Mouse (Mus musculus) heart, embryonic 14.5 days (tissue): ENCODE results near the gene Pde1c. TPM values are rescaled to one million over a fixed set of nuclear protein-coding genes. Genes with fewer than 3 reads are reported as not detected.

Source experiments
- ATAC-seq: fragments of 200-750 bp; cut with Nextera tagmentation; 2 replicates; pipeline ENCODE4 v1.8.0; 2017; ENCODE audit warnings: low read depth, moderate TSS enrichment; ENCODE audit not compliant: insufficient number of reproducible peaks, insufficient read depth, low FRiP score
- H3K27ac ChIP-seq, 2 experiments: fragments of 200-500 bp in 1 of 2; fragments of 300-500 bp in 1 of 2; sonication (generic) in 1 of 2; replicated peaks in 1 of 2; 2 replicates each; pipeline ENCODE4 v1.5.1; 2012 to 2014; ENCODE audit warnings: low read depth in 2 of 2, low read length in 2 of 2, control low read depth in 1 of 2, mild to moderate bottlenecking in 1 of 2, mixed read lengths in 1 of 2; ENCODE audit not compliant: control insufficient read depth in 1 of 2, insufficient read depth in 1 of 2
- H3K27me3 ChIP-seq: fragments of 300-500 bp; sonication (generic); 2 replicates; pipeline ENCODE4 v1.6.1; 2014; ENCODE audit warnings: mild to moderate bottlenecking, low read length, control low read depth; ENCODE audit not compliant: control insufficient read depth, insufficient read depth
- H3K36me3 ChIP-seq: fragments of 300-500 bp; sonication (generic); 2 replicates; pipeline ENCODE4 v1.6.1; 2014; ENCODE audit warnings: mild to moderate bottlenecking, control low read depth, low read length, mixed read lengths; ENCODE audit not compliant: control insufficient read depth, insufficient read depth
- H3K4me1 ChIP-seq, 2 experiments: fragments of 200-500 bp in 1 of 2; fragments of 300-500 bp in 1 of 2; sonication (generic) in 1 of 2; 2 replicates each; pipeline ENCODE4 v1.6.1; 2012 to 2014; ENCODE audit warnings: low read length in 2 of 2, control low read depth in 1 of 2, mixed read lengths in 1 of 2; ENCODE audit not compliant: control insufficient read depth in 2 of 2, insufficient read depth in 2 of 2
- H3K4me2 ChIP-seq: fragments of 300-500 bp; sonication (generic); 2 replicates; pipeline ENCODE4 v1.6.1; 2014; ENCODE audit warnings: mild to moderate bottlenecking, low read length
- H3K4me3 ChIP-seq, 2 experiments: fragments of 200-500 bp in 1 of 2; fragments of 300-500 bp in 1 of 2; sonication (generic) in 1 of 2; 2 replicates each; pipeline ENCODE4 v1.5.1; 2012 to 2014; ENCODE audit warnings: low read length in 2 of 2, mild to moderate bottlenecking in 2 of 2, control low read depth in 1 of 2, low read depth in 1 of 2, moderate library complexity in 1 of 2; ENCODE audit not compliant: control insufficient read depth in 1 of 2, insufficient read depth in 1 of 2
- H3K9ac ChIP-seq: fragments of 300-500 bp; sonication (generic); 2 replicates; pipeline ENCODE4 v1.6.1; 2014; ENCODE audit warnings: mild to moderate bottlenecking, low read length
- H3K9me3 ChIP-seq: fragments of 300-500 bp; sonication (generic); 2 replicates; pipeline ENCODE4 v1.6.1; 2016; ENCODE audit warnings: low read length, control low read depth; ENCODE audit not compliant: control insufficient read depth
- WGBS: fragments of 180-500 bp; shearing (Covaris S2); extraction: QIAGEN DNeasy Blood & Tissue Kit; methylation state at CpG from one replicate; pipeline ENCODE4 v1.1.7; 2014; 5-methylcytosine and 5-hydroxymethylcytosine counted together
- polyA plus RNA-seq: library from polyadenylated mRNA; unstranded; fragments of >200 nt; fragmentation: Nextera tagmentation; extraction: Ambion mirVana; gene quantifications from 2 replicates; pipeline ENCODE4 v1.2.1, GENCODE M21; 2014

Gene Pde1c
- polyA plus RNA-seq, 1 experiment from 2014 or later, result 11.1 TPM

DNA sequence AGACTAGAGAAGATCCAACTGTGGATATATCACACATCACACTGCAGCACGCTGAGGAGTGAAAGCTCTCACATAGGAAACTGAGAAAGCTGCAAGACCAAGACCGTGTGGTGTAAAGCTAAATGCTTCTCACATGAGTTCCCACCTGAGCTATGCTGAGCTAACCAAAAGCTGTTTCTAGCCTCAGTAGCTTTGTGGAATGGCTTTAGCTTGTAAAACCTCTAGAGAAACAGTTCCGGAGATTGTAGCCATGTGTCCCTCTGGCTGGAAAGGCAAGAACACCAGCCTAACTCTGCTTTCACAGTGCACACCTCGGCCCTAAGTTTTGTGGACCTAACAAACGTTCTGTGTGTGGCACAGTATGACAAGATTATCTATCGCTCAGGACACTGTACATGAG is 208.8 kb downstream of the Pde1c start:
- Histone ChIP-seq H3K4me2 (peak overlapping the region; percentile 97), H3K4me3 (peak overlapping the region in 1 of 2 experiments; percentile 14; a peak in 2 of 4 replicates), H3K9ac (peak overlapping the region; percentile 41; the same call in 1 of the 2 replicates), H3K9me3 (no peaks in the 10 kb centered on the region), H3K27me3 (0 out of 2 replicates have a peak, but pooled peaks cover 4% of the 10 kb centered on the region), H3K4me1 (peaks cover 7 to 18% of the 10 kb centered on the region in 2 experiments), H3K27ac (no peak overlapping the region), H3K36me3 (no peaks in the 10 kb centered on the region)
- no peak for ATAC-seq
- WGBS, result 33% methylated on average over 6 of the region's 6 CpGs

- 33% methylated on average over 3 of the region's 3 CpGs for WGBS
- 0 out of 2 replicates have a peak, but pooled peaks cover 4% of the 10 kb centered on the region for H3K27me3 ChIP-seq
- no peaks in the 10 kb centered on the region for H3K36me3 ChIP-seq
- H3K4me3 ChIP-seq, result no peak overlapping the region
- H3K4me1 ChIP-seq, result peaks cover 7 to 21% of the 10 kb centered on the region in 2 experiments
- no peak for ATAC-seq
- H3K4me2 ChIP-seq, result no peak overlapping the region
- no peaks in the 10 kb centered on the region for H3K9me3 ChIP-seq
- H3K27ac ChIP-seq, result no peak overlapping the region
- no peak overlapping the region for H3K9ac ChIP-seq
Measured at GRCm38 (mm10) chr6:56359126-56359525, 209.8 kb downstream of the Pde1c start.

GRCm38 (mm10) chr6:56347207-56347606 is 221.7 kb downstream of the Pde1c start:
- Histone ChIP-seq H3K4me1 (peaks cover 2 to 6% of the 10 kb centered on the region in 2 experiments; a peak in 2 of 4 replicates), H3K27me3 (no peaks in the 10 kb centered on the region), H3K4me3 (no peak overlapping the region), H3K27ac (no peak overlapping the region), H3K9me3 (no peaks in the 10 kb centered on the region), H3K9ac (no peak overlapping the region), H3K36me3 (no peaks in the 10 kb centered on the region), H3K4me2 (no peak overlapping the region)
- 65% methylated on average over 3 of the region's 3 CpGs for WGBS
- ATAC-seq, result no peak

GRCm38 (mm10) chr6:56345082-56345481 is 223.8 kb downstream of the Pde1c start:
- Histone ChIP-seq H3K4me2 (no peak overlapping the region), H3K4me1 (peaks cover 2 to 6% of the 10 kb centered on the region in 2 experiments; a peak in 2 of 4 replicates), H3K36me3 (no peaks in the 10 kb centered on the region), H3K4me3 (no peak overlapping the region), H3K9me3 (no peaks in the 10 kb centered on the region), H3K27ac (no peak overlapping the region), H3K27me3 (no peaks in the 10 kb centered on the region), H3K9ac (no peak overlapping the region)
- no peak for ATAC-seq
- 47% methylated on average over 4 of the region's 4 CpGs for WGBS

- Histone ChIP-seq H3K9ac (no peak overlapping the region), H3K36me3 (no peaks in the 10 kb centered on the region), H3K4me1 (peaks cover 2 to 6% of the 10 kb centered on the region in 2 experiments; a peak in 1 of 4 replicates), H3K27ac (no peak overlapping the region), H3K4me2 (no peak overlapping the region), H3K9me3 (no peaks in the 10 kb centered on the region), H3K27me3 (no peaks in the 10 kb centered on the region), H3K4me3 (no peak overlapping the region)
- WGBS, result 81% methylated on average over 1 of the region's 1 CpGs
- no peak for ATAC-seq
Measured at GRCm38 (mm10) chr6:56342005-56342404, 226.9 kb downstream of the Pde1c start.

DNA sequence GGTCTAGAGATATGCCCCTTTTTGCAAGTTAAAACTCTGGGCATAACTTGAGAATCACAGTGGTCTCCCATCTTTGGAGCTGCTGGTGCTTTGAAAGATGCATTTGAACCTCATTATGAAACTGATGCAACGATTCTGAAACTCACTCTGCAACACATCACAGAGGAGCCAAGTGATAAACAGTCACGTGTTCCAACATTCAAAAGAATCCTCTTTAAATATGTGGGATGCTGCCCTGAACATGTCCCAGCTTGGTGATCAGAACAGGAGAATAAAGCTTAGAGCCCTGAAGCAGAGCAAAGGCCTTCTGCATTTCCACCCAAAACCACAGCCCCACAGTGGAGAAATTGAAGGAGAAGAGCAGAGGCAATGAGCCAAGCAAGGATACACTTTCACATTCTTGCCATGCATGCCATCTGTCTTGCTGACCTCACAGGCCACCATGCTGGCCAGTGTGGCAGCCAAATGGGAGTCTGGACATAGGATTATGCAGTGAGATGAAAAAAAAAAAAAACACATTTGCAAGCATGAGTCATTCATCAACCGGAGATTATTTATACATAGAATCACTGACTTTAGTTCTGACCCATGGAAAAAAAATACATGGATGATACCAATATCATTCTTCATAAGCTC is 233.0 kb downstream of the Pde1c start:
- no peaks in the 10 kb centered on the region for H3K9me3 ChIP-seq
- WGBS, result 82% methylated on average over 3 of the region's 3 CpGs
- H3K4me3 ChIP-seq, result no peak overlapping the region
- H3K4me1 ChIP-seq, result no peaks in the 10 kb centered on the region
- H3K4me2 ChIP-seq, result no peak overlapping the region
- no peak overlapping the region for H3K9ac ChIP-seq
- no peaks in the 10 kb centered on the region for H3K36me3 ChIP-seq
- no peak for ATAC-seq
- no peaks in the 10 kb centered on the region for H3K27me3 ChIP-seq
- no peak overlapping the region for H3K27ac ChIP-seq

DNA sequence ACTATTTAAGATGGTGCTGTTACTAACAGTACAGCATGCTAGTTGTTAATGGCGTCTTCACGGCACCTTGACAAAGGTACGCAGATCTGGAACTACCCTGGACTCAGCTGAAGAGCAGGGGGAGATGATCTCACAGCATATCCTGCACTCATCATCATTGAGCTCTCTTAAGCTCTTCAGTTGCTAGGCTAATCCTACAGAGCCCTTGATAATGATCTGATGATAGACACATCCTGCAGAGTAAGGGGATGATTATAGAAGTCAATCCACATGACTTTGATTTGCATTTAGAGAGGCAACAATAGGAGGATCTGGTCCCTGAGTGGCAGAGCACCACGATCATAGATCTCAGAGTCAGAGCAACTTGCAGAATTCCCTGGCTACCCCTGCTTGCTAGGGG is 236.8 kb downstream of the Pde1c start:
- Histone ChIP-seq H3K36me3 (no peaks in the 10 kb centered on the region), H3K4me1 (no peaks in the 10 kb centered on the region), H3K4me2 (no peak overlapping the region), H3K9me3 (no peaks in the 10 kb centered on the region), H3K27me3 (no peaks in the 10 kb centered on the region), H3K4me3 (no peak overlapping the region), H3K27ac (no peak overlapping the region), H3K9ac (no peak overlapping the region)
- 72% methylated on average over 4 of the region's 4 CpGs for WGBS
- ATAC-seq, result no peak

GRCm38 (mm10) chr6:56331432-56331831 is 237.5 kb downstream of the Pde1c start:
- no peak for ATAC-seq
- no peak overlapping the region for H3K4me2 ChIP-seq
- no peaks in the 10 kb centered on the region for H3K27me3 ChIP-seq
- H3K36me3 ChIP-seq, result no peaks in the 10 kb centered on the region
- no peaks in the 10 kb centered on the region for H3K9me3 ChIP-seq
- no peak overlapping the region for H3K27ac ChIP-seq
- no peaks in the 10 kb centered on the region for H3K4me1 ChIP-seq
- H3K9ac ChIP-seq, result no peak overlapping the region
- no peak overlapping the region for H3K4me3 ChIP-seq
- WGBS, result 84% methylated on average over 6 of the region's 6 CpGs
